Mouse (Mus musculus): ENCODE results near the gene Ercc6.

DNA sequence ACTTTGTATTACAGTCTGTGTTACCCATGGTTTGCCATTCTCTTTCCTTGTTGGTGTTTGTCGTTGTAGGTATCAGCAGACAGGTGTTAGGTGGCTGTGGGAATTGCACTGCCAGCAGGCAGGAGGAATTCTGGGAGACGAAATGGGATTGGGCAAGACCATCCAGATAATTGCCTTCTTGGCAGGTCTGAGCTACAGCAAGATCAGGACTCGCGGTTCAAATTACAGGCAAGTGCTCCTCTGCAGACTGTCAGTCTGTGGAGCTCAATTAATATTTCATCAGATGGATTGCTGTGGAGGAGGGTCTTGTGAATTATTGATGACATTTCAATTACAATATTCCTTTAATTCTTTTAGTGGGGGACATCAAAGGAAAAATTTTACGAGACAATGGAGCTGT is 33.4 kb downstream of the Ercc6 start:
- TF ChIP-seq CTCF (IDR thresholded peaks at IDR 0.05; ENCODE audit: low read depth, low read length) (no peak), TAL1 (conservative IDR thresholded peaks at IDR 0.05; ENCODE audit: low read depth, low read length) (no peak), GATA1 (IDR thresholded peaks at IDR 0.05; ENCODE audit: borderline replicate concordance, low read length) (no peak)

Data from G1E (cell line).